30 mouse cellular contexts compared by ENCODE assay signal in the genomic region with DNA sequence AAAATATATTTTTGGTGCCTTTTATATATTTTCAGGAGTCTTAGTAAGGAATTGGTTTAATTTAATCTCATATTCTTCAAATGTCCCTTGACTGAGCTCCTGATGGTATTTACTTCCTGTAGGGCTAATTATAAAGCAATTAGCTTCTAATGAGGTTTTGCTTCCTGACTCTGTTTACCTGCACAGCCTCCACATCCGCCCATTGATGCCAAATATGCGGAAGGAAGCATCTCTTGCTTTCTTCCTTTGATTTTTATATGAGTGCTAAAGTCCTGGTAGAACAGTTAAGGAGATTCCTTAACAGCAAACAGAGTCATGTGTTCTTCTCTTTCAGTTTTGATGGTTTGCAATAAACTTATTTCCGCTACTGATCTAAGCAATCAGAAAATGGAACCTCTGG. TPM values are rescaled to one million over a fixed set of nuclear protein-coding genes. Genes with fewer than 3 reads are reported as not detected.
DNase-seq lines count a peak whose midpoint lies in the region; ATAC-seq and TF ChIP-seq lines count a peak whose summit lies in the region.
"Had no signal": no experiment of that assay in that cellular context is flagged by ENCODE, and none has a peak within 500 bp of the region (broad histone marks: within the 10 kb centered on the region; RNA-seq: fewer than 3 reads in every experiment).

No protein-coding gene starts in this region.

- H3K27ac ChIP-seq in gastrocnemius, adult 2 months: peak overlapping the region; percentile 82
- H3K27ac ChIP-seq in heart, adult 2 months: peak overlapping the region; percentile 82
- H3K27ac ChIP-seq in heart, embryonic 11.5 days (ENCODE audit: low read depth, low read length): no peak overlapping the region
- no peak overlapping the region for H3K27ac ChIP-seq in heart, postnatal 0 days (ENCODE audit: low read depth)
- H3K27ac ChIP-seq in heart, embryonic 12.5 days (ENCODE audit: poor library complexity, severe bottlenecking): no peak overlapping the region
- H3K27ac ChIP-seq: forebrain, embryonic 10.5 days; forebrain, embryonic 13.5 days; heart, embryonic 13.5 days; hindbrain, embryonic 14.5 days; hindbrain, postnatal 0 days had no signal

- peaks cover 3% of the 10 kb centered on the region for H3K4me1 ChIP-seq in heart, adult 2 months (ENCODE audit: control insufficient read depth, insufficient read depth, low read length)
- H3K4me1 ChIP-seq in heart, embryonic 11.5 days (ENCODE audit: control insufficient read depth, insufficient read depth, low read length): no peaks in the 10 kb centered on the region
- no peaks in the 10 kb centered on the region for H3K4me1 ChIP-seq in heart, postnatal 0 days (ENCODE audit: control insufficient read depth, insufficient read depth)
- H3K4me1 ChIP-seq in heart, embryonic 12.5 days (replicated peaks): no peaks in the 10 kb centered on the region
- H3K4me1 ChIP-seq: forebrain, embryonic 13.5 days; heart, embryonic 13.5 days had no signal

- 59% methylated on average over 3 of the region's 3 CpGs for WGBS in heart, adult 2 months
- WGBS in heart, embryonic 11.5 days (ENCODE audit: insufficient replicate concordance): 87% methylated on average over 3 of the region's 3 CpGs
- WGBS in heart, postnatal 0 days: 81% methylated on average over 3 of the region's 3 CpGs
- 87% methylated on average over 3 of the region's 3 CpGs for WGBS in heart, embryonic 12.5 days

- peaks cover 2% of the 10 kb centered on the region; the same call in 1 of the 2 replicates for H3K36me3 ChIP-seq in heart, adult 2 months (ENCODE audit: control insufficient read depth, insufficient read depth, low read length)
- H3K36me3 ChIP-seq in heart, embryonic 11.5 days (ENCODE audit: control insufficient read depth, insufficient read depth, low read length): no peaks in the 10 kb centered on the region
- H3K36me3 ChIP-seq in heart, postnatal 0 days (replicated peaks; ENCODE audit: control insufficient read depth, insufficient read depth, low read length): no peaks in the 10 kb centered on the region
- no peaks in the 10 kb centered on the region for H3K36me3 ChIP-seq in heart, embryonic 12.5 days
- H3K36me3 ChIP-seq: forebrain, embryonic 10.5 days; heart, embryonic 13.5 days had no signal

- no peak for DNase-seq in gastrocnemius, adult 2 months
- DNase-seq in gastrocnemius, postnatal 14 days: no peak
- DNase-seq in heart, adult 2 months: peak in 1 of 2 experiments; percentile 33
- DNase-seq in heart, postnatal 0 days (ENCODE audit: low spot score): no peak
- DNase-seq: adrenal gland, adult 8-10 months; adrenal gland, postnatal 25 days; cerebellum, adult 18-20 months; cerebellum, adult 9-10 months; cerebellum, postnatal 14 days; gastrocnemius, postnatal 25 days; kidney, adult 18-20 months; kidney, adult 9 months had no signal

- H3K79me2 ChIP-seq in heart, adult 2 months (replicated peaks; ENCODE audit: control insufficient read depth, insufficient read depth, low read length): no peaks in the 10 kb centered on the region

- 0 out of 2 replicates have a peak, but pooled peaks have one; percentile 37 for TF ChIP-seq EP300 in heart, adult 2 months (IDR thresholded peaks at IDR 0.05; ENCODE audit: insufficient read depth, low read depth, low read length)
- TF ChIP-seq EP300 in heart, postnatal 0 days (IDR thresholded peaks at IDR 0.05; ENCODE audit: low read depth): peak; percentile 57

- peak; percentile 30; the same call in 1 of the 2 replicates for TF ChIP-seq POLR2A in heart, adult 2 months (IDR thresholded peaks at IDR 0.05; ENCODE audit: insufficient read depth, low read depth, low read length)

- no peak overlapping the region for H3K9ac ChIP-seq in heart, adult 2 months (ENCODE audit: low read depth, low read length)
- no peak overlapping the region for H3K9ac ChIP-seq in heart, embryonic 11.5 days (ENCODE audit: low read depth, low read length)
- H3K9ac ChIP-seq in heart, postnatal 0 days (replicated peaks; ENCODE audit: low read depth, low read length): no peak overlapping the region
- no peak overlapping the region for H3K9ac ChIP-seq in heart, embryonic 12.5 days
- H3K9ac ChIP-seq: forebrain, embryonic 13.5 days; heart, embryonic 13.5 days; hindbrain, embryonic 14.5 days had no signal

- no peak overlapping the region for H3K4me3 ChIP-seq in gastrocnemius, adult 2 months
- H3K4me3 ChIP-seq in heart, adult 2 months: no peak overlapping the region
- no peak overlapping the region for H3K4me3 ChIP-seq in heart, embryonic 11.5 days (ENCODE audit: low read depth, low read length)
- H3K4me3 ChIP-seq in heart, postnatal 0 days (ENCODE audit: low read depth, low read length): no peak overlapping the region
- no peak overlapping the region for H3K4me3 ChIP-seq in heart, embryonic 12.5 days
- H3K4me3 ChIP-seq: forebrain, embryonic 10.5 days; forebrain, embryonic 13.5 days; heart, embryonic 13.5 days had no signal

- TF ChIP-seq CTCF in gastrocnemius, adult 2 months (IDR thresholded peaks at IDR 0.05): no peak
- TF ChIP-seq CTCF in heart, adult 2 months (IDR thresholded peaks at IDR 0.05): no peak
- TF ChIP-seq CTCF in heart, postnatal 0 days (IDR thresholded peaks at IDR 0.05; ENCODE audit: low read depth): no peak

- no peaks in the 10 kb centered on the region for H3K9me3 ChIP-seq in heart, embryonic 11.5 days (replicated peaks; ENCODE audit: control insufficient read depth, low read length)
- H3K9me3 ChIP-seq in heart, postnatal 0 days (replicated peaks; ENCODE audit: control insufficient read depth, low read length): no peaks in the 10 kb centered on the region
- H3K9me3 ChIP-seq in heart, embryonic 12.5 days (replicated peaks): no peaks in the 10 kb centered on the region
- H3K9me3 ChIP-seq: forebrain, embryonic 10.5 days; heart, embryonic 13.5 days had no signal

- no peaks in the 10 kb centered on the region for H3K27me3 ChIP-seq in heart, adult 2 months (ENCODE audit: control insufficient read depth, insufficient read depth, low read length)
- H3K27me3 ChIP-seq in heart, embryonic 11.5 days (ENCODE audit: control insufficient read depth, insufficient read depth, low read length): no peaks in the 10 kb centered on the region
- H3K27me3 ChIP-seq in heart, postnatal 0 days (ENCODE audit: control insufficient read depth, insufficient read depth, low read length): no peaks in the 10 kb centered on the region
- no peaks in the 10 kb centered on the region for H3K27me3 ChIP-seq in heart, embryonic 12.5 days (replicated peaks)
- H3K27me3 ChIP-seq: forebrain, embryonic 13.5 days; heart, embryonic 13.5 days had no signal

- no peak overlapping the region for H3K4me2 ChIP-seq in heart, embryonic 11.5 days
- H3K4me2 ChIP-seq in heart, postnatal 0 days (ENCODE audit: low read depth, low read length): no peak overlapping the region
- H3K4me2 ChIP-seq in heart, embryonic 12.5 days: no peak overlapping the region
- H3K4me2 ChIP-seq: forebrain, embryonic 13.5 days; heart, embryonic 13.5 days; hindbrain, embryonic 14.5 days had no signal

- ATAC-seq in heart, embryonic 11.5 days (replicated peaks; ENCODE audit: insufficient number of reproducible peaks, low FRiP score, low TSS enrichment): no peak
- no peak for ATAC-seq in heart, postnatal 0 days (ENCODE audit: insufficient read depth, low read depth)
- no peak for ATAC-seq in heart, embryonic 12.5 days (ENCODE audit: insufficient number of reproducible peaks, low FRiP score)
- ATAC-seq: activated CD4-positive, CD25-positive, alpha-beta regulatory T cell, adult 4 months; forebrain, embryonic 13.5 days; forebrain, embryonic 16.5 days; hindbrain, postnatal 0 days; inflammation-experienced regulatory T-cells, adult 6 months; intestine, embryonic 16.5 days had no signal

- intact Hi-C loops in gastrocnemius, adult 2 months (cut with DNase I): loop anchor here (5.0 kb wide), 2 partner anchors 53 to 98 kb away; a partner anchor contains a TSS
- intact Hi-C loops in gastrocnemius, postnatal 14 days (cut with DNase I; ENCODE audit: low total_unique reads): no loop called here
- intact Hi-C loops in heart, adult 2 months (cut with DNase I): loop anchor here (1.0 to 5.0 kb wide), 5 partner anchors 38 to 98 kb away; no protein-coding TSS in a partner anchor

RNA-seq across cellular contexts. Expression of a gene that starts 51.5 kb away (rescaled TPM):
- total RNA-seq in gastrocnemius, adult 2 months (2021): 10 to 100 TPM; 25.3 to 37.5 TPM
- 10 to 100 TPM; 25.5 to 27.2 TPM for total RNA-seq in gastrocnemius, postnatal 14 days (2021)
- 10 to 100 TPM; 55.2 to 55.6 TPM for total RNA-seq in heart, adult 2 months (2021)
- 13.7 and 21.2 TPM in 2 replicates for polyA plus RNA-seq in heart, adult 2 months (2012; rRNA removed)
- 10.4 and 11.1 TPM in 2 replicates for polyA plus RNA-seq in heart, embryonic 11.5 days (2014; fragmentation: Nextera tagmentation; extraction: Ambion mirVana)
- total RNA-seq in heart, postnatal 0 days (2014; rRNA removed; ENCODE audit: low replicate concordance): 7.9 and 10.9 TPM in 2 replicates
- polyA plus RNA-seq in heart, postnatal 0 days (2015; fragmentation: Nextera tagmentation; extraction: Ambion mirVana): 23.2 and 29.7 TPM in 2 replicates
- 13.9 and 14.8 TPM in 2 replicates for polyA plus RNA-seq in heart, embryonic 12.5 days (2016; fragmentation: Nextera tagmentation; extraction: Ambion mirVana)
- polyA plus RNA-seq: activated CD4-positive, CD25-positive, alpha-beta regulatory T cell, adult 4 months; inflammation-experienced regulatory T-cells, adult 6 months had no signal

RNA-seq across cellular contexts. Expression of a gene that starts 52.3 kb away (rescaled TPM):
- total RNA-seq in gastrocnemius, adult 2 months (2021): under 1 TPM in 1 of 2 experiments, not detected in 1; 0.18 TPM
- total RNA-seq in gastrocnemius, postnatal 14 days (2021): under 1 TPM in 1 of 2 experiments, not detected in 1; 0.18 TPM
- not detected for total RNA-seq in heart, adult 2 months (2021)
- polyA plus RNA-seq in heart, adult 2 months (2012; rRNA removed): 0.16 TPM in 1 of 2 replicates, not detected in the other
- polyA plus RNA-seq in heart, embryonic 11.5 days (2014; fragmentation: Nextera tagmentation; extraction: Ambion mirVana): not detected in 2 replicates
- total RNA-seq in heart, postnatal 0 days (2014; rRNA removed; ENCODE audit: low replicate concordance): not detected in 2 replicates
- 0.11 TPM in 1 of 2 replicates, not detected in the other for polyA plus RNA-seq in heart, postnatal 0 days (2015; fragmentation: Nextera tagmentation; extraction: Ambion mirVana)
- polyA plus RNA-seq in heart, embryonic 12.5 days (2016; fragmentation: Nextera tagmentation; extraction: Ambion mirVana): not detected in 2 replicates
- total RNA-seq: adrenal gland, adult 8-10 months; adrenal gland, postnatal 25 days; ES-E14; gastrocnemius, adult 18-20 months; gastrocnemius, postnatal 25 days; hindbrain, postnatal 0 days had no signal
- polyA plus RNA-seq: activated CD4-positive, CD25-positive, alpha-beta regulatory T cell, adult 4 months; brain, embryonic 14.5 days; embryonic facial prominence, embryonic 11.5 days; embryonic facial prominence, embryonic 14.5 days; forebrain, embryonic 10.5 days; forebrain, embryonic 13.5 days; forebrain, embryonic 16.5 days; gonadal fat pad, adult 2 months; heart, embryonic 13.5 days; hindbrain, embryonic 11.5 days; hindbrain, embryonic 14.5 days; hindbrain, postnatal 0 days; inflammation-experienced regulatory T-cells, adult 6 months; intestine, embryonic 16.5 days had no signal

Comparison
In these comparisons a context has a peak if more than half of its experiments do, and no peak if none do; other contexts are left out.
1. H3K27ac ChIP-seq: peak in gastrocnemius, adult 2 months (single experiment) and heart, adult 2 months (single experiment); none in heart, embryonic 11.5 days (single experiment), heart, postnatal 0 days (single experiment) and heart, embryonic 12.5 days (single experiment).